Mouse (Mus musculus): Measurements from ENCODE around the gene D630003M21Rik.

- no peak for TF ChIP-seq CTCF (IDR thresholded peaks at IDR 0.05; ENCODE audit: borderline replicate concordance, insufficient read depth, low read depth, low read length)
- no peak for TF ChIP-seq POLR2A (IDR thresholded peaks at IDR 0.05; ENCODE audit: borderline replicate concordance, insufficient read depth, low read length)
Observed at GRCm38 (mm10) chr2:158215283-158216117, 13.5 kb downstream of the D630003M21Rik start.
